Mouse (Mus musculus) adrenal gland, postnatal 25 days (tissue): ENCODE data around the gene Fgf10. TPM values are rescaled to one million over a fixed set of nuclear protein-coding genes. Genes with fewer than 3 reads are reported as not detected.

Source experiments
- DNase-seq: peaks from one replicate; pipeline ENCODE4 v3.0.0; 2021; ENCODE audit warnings: mixed read lengths
- total RNA-seq: library from RNA; stranded (reverse); gene quantifications from 2 replicates; pipeline ENCODE4 v1.2.3, GENCODE M21; 2021

The Fgf10 gene
- total RNA-seq, 1 experiment from 2014 or later, result 1.1 TPM

DNA sequence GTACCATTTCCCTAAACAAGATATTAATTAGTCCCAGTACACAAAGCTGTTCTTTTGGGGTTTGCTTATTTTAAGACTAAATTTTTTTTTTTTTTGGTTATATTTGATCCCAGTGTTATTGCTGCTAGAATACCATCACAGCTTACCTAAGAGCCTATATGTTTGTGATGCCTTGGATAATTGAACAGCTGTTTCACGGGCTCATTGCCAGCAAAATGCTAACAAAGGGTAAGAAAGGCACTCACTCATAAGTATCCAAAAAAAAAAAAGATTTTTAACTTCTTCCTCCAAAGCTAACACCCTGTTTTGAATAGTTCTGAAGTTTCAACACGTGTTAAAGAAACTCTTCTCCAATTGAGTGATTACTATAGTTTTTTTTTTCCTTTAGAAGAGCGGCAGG, 48.8 kb downstream of the Fgf10 start:
- DNase-seq, result no peak

- no peak for DNase-seq
These were observed 52.1 kb downstream of the Fgf10 start for GRCm38 (mm10) chr13:118721668-118722067.

DNA sequence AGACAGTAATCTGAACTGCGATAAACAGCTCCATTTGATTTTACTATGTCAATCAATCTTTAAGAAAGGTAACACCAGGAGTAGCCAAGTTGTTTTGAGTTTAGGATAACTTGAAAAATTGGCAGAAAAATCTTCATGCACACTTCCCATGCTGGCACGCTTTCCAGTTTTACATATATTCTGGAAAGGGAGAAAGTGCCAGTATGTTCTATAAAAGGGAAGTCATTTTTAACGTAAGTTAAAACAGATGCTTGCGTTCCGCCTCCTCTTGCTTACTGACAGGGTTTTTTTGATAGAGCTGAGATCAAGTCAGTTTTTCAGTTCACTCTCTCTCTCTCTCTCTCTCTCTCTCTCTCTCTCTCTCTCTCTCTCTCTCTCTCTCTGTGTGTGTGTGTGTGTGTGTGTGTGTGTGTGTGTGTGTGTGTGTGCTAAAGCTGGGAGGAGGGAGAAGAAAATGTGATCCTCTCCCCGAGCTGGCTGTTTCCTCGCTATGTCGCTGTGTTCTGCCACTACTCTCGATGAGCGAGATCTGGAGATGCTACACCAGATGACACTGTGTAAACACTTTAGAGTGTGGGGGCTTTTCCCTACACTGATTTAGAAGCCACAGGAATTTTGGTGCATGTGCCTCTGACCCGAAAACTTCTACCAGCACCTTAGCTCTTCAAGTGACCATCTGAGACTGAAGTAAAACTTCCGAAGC, 62.4 kb downstream of the Fgf10 start:
- no peak for DNase-seq

GRCm38 (mm10) chr13:118739854-118740411, 70.3 kb downstream of the Fgf10 start:
- no peak for DNase-seq

DNA sequence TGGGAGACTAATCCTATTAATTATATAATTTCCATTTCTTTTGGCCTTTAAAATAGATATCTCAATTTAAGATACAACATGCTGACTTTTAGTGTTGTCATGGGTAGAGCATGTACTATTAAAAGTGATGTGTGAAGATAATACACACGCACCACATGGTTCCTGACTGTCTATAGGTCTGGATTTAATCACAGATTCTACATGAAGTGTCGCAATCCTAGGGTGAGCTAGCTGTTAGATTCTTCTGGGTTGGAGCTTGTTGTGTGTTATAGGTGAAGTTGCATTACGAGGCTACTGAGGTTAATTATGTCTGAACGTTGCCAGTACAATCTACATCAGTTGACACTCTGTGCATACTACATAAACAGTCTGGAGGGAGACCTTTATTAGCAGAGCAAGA, 73.2 kb downstream of the Fgf10 start:
- DNase-seq, result no peak

- DNase-seq, result no peak
These were observed 75.2 kb downstream of the Fgf10 start for GRCm38 (mm10) chr13:118744806-118745205.

DNA sequence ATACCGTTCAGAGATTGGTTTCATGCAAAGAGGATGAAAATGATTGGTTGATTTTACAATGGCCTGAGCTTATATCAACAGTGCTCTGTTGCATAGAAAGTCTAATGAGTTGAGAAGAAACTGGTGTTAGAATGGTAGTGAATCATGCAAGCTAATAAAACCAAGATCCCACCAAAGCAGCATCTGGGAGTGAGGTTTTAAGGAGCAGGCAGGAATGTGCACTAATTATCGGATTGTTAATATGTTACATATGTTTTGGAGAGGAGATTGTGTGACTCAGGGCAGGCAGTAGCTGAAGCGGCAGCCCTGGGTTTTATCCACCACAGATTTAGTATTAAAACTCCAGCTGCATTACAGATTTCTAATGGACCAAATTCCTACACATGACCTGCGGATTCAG, 76.8 kb downstream of the Fgf10 start:
- no peak for DNase-seq

- no peak for DNase-seq
These were observed 84.4 kb downstream of the Fgf10 start for GRCm38 (mm10) chr13:118754024-118754423.

- DNase-seq, result no peak
These were observed 89.4 kb downstream of the Fgf10 start for GRCm38 (mm10) chr13:118759021-118759420.

GRCm38 (mm10) chr13:118762982-118763381, 93.4 kb downstream of the Fgf10 start:
- no peak for DNase-seq

DNA sequence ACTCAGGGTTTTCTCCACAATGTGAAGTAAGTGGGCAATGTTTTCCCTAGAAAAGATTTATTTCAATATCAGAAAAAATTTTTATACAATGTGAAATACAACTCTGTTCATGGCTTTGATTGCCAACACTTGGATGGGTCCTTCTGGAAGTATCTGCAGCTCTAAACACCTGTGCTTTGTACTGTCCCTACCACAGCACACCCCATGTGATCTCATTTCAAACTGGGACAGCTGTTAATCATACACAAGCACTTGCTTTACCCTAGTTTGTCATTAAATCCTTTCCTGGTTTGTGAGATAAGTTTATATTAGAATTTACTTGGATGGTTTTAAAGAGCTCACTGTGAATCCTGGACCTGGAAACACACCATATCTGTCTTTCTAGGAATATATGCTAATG, 102.6 kb downstream of the Fgf10 start:
- DNase-seq, result no peak

- no peak for DNase-seq
These were observed 105.6 kb downstream of the Fgf10 start for GRCm38 (mm10) chr13:118775148-118775547.

DNA sequence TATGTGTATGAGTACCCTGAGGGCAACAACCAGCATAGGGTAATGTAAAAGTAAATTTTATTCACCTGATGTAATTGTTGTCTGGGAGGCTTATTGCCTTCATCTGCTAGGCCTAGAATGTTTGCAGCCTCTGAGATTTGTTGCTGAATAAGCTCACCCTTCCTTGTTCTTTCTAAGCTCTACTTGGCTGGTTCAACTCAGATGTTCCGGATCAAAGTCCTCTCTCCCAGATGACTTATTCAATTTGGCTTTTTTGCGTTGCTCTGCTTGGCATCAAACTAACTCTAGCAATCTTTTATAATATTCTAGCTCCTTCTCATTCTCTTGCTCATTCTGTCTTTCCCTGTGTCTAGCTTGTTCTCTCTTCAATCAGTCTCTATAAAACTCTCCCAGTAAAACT, 109.6 kb downstream of the Fgf10 start:
- DNase-seq, result no peak

DNA sequence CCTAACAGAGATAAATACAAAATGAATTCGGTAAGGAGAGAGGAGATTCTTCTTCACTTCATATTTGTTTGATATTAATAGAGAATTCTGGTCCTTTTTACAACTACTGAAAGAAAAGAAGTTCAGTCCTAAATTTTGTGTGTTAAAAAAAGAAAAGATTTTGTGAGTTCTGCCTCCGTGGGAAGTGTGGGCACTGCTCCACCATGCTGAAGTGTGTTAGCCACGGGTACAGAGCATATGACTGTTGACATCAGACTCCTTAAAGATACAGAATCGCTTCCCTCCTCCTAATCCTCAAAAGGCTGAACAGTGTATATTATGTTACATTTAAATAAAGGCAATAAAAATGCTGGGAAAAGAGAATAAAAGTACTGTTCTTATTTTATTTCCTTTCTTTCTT, 122.2 kb downstream of the Fgf10 start:
- no peak for DNase-seq

DNA sequence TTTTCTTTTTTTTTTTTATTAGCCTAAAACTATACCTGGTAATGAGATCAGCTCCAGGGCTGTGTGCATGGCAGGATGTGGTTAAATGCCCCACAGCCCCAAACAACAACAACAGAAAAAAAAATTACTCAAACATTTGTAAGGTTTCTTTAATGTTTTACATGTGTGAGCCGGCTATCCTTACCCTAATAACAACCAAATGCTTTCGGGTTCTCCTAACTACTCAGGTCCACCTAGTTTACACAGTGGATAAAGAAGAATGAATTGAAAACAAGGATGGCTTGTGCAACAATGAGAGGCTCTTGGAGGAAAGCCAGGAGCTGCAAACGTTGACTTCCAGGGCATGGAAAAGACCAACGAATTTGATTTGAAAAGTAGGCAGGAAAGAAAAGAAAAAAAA, 122.6 kb downstream of the Fgf10 start:
- no peak for DNase-seq

- no peak for DNase-seq
These were observed 130.6 kb downstream of the Fgf10 start for GRCm38 (mm10) chr13:118800176-118800575.

- no peak for DNase-seq
These were observed 137.1 kb downstream of the Fgf10 start for GRCm38 (mm10) chr13:118806662-118807061.

DNA sequence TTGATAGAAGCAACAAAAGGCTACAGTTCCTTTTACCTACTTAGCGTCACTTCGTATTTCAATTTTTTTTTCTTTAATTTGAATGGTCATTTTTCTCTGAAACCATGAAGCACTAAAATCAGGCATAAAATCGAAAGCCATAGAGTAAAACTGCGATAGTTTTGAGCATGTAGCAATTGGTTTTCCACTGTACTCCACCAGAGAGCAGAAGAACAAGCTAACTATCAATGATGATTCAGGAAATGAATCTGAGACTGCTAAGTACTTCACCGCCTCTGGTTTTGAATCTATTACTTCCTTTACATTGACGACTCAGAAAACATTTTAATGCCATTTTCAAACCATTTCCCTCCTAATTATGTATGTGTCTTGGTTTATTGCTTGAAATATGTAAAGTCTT, 150.2 kb downstream of the Fgf10 start:
- DNase-seq, result no peak

- DNase-seq, result no peak
These were observed 153.5 kb downstream of the Fgf10 start for GRCm38 (mm10) chr13:118823113-118823512.

- no peak for DNase-seq
These were observed 155.5 kb downstream of the Fgf10 start for GRCm38 (mm10) chr13:118825102-118825501.

GRCm38 (mm10) chr13:118828604-118829381, 159.2 kb downstream of the Fgf10 start:
- DNase-seq, result no peak

- DNase-seq, result no peak
These were observed 164.4 kb downstream of the Fgf10 start for GRCm38 (mm10) chr13:118834021-118834420.

DNA sequence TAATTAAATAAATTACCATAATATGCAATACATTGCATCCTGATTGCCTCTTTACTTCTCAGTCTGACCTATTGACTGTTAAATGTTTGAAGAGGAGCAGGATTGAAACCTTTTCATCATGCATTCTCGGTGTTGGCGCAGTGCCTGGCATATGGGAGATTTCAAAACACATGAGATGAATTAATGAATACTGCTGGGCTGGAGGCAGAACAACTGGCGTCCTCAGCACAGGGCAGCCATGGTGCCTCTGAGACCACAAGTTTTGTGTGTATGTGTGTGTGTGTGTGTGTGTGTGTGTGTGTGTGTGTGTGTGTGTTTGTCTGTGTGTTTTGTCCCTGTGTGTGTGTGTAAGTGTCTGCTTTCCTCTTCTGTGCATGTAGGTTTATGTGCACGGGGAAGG, 165.5 kb downstream of the Fgf10 start:
- no peak for DNase-seq
